ENCODE assay signal across 8 mouse cellular contexts in genomic region chr1:166000601-166001120, GRCm38 (mm10). TPM values are rescaled to one million over a fixed set of nuclear protein-coding genes. Genes with fewer than 3 reads are reported as not detected.
DNase-seq lines count a peak whose midpoint lies in the region; ATAC-seq lines count a peak whose summit lies in the region.

No protein-coding gene starts in this region.

- 15% methylated on average over 7 of the region's 7 CpGs for WGBS in heart, embryonic 15.5 days
- WGBS in stomach, embryonic 14.5 days: 21% methylated on average over 7 of the region's 7 CpGs

- no peaks in the 10 kb centered on the region for H3K36me3 ChIP-seq in heart, embryonic 15.5 days
- H3K36me3 ChIP-seq in stomach, embryonic 14.5 days (ENCODE audit: control insufficient read depth, insufficient read depth, low read length): no peaks in the 10 kb centered on the region

- peak overlapping the region; percentile 92 for H3K4me2 ChIP-seq in heart, embryonic 15.5 days
- H3K4me2 ChIP-seq in stomach, embryonic 14.5 days (replicated peaks; ENCODE audit: low read depth, low read length): peak overlapping the region; percentile 92

- H3K9me3 ChIP-seq in heart, embryonic 15.5 days (replicated peaks): no peaks in the 10 kb centered on the region
- H3K9me3 ChIP-seq in stomach, embryonic 14.5 days (ENCODE audit: control insufficient read depth, low read depth, low read length): no peaks in the 10 kb centered on the region

- no peak for ATAC-seq in cerebellum, adult (ENCODE audit: insufficient number of reproducible peaks, low FRiP score, low TSS enrichment)
- no peak for ATAC-seq in heart, embryonic 15.5 days (replicated peaks; ENCODE audit: insufficient number of reproducible peaks, insufficient read depth, low FRiP score, low read depth)
- no peak for ATAC-seq in stomach, embryonic 14.5 days (ENCODE audit: insufficient number of reproducible peaks, insufficient read depth, low FRiP score, low read depth)

- H3K4me1 ChIP-seq in heart, embryonic 15.5 days (replicated peaks): peaks cover 32% of the 10 kb centered on the region
- peaks cover 8% of the 10 kb centered on the region; the same call in 1 of the 2 replicates for H3K4me1 ChIP-seq in stomach, embryonic 14.5 days (ENCODE audit: control insufficient read depth, insufficient read depth, low read length)

- no peaks in the 10 kb centered on the region for H3K27me3 ChIP-seq in heart, embryonic 15.5 days
- H3K27me3 ChIP-seq in stomach, embryonic 14.5 days (ENCODE audit: control insufficient read depth, insufficient read depth, low read length): no peaks in the 10 kb centered on the region

- peak overlapping the region; percentile 94 for H3K4me3 ChIP-seq in heart, embryonic 15.5 days
- H3K4me3 ChIP-seq in stomach, embryonic 14.5 days (ENCODE audit: low read depth, low read length): peak overlapping the region; percentile 90; the same call in 1 of the 2 replicates

- peak; percentile 22 to 39 for DNase-seq in cerebellum, postnatal 10 days
- peak; percentile 64 for DNase-seq in CD4-positive, CD25-positive, alpha-beta regulatory T cell, adult 2 months (ENCODE audit: low read depth, low spot score)
- peak; percentile 9 to 40 for DNase-seq in cerebellum, postnatal 14 days
- DNase-seq in layer of hippocampus, adult 9-11 months: peak; percentile 18
- peak; percentile 29 for DNase-seq in mesoderm, embryonic 11.5 days (ENCODE audit: low read depth, low spot score)

- H3K27ac ChIP-seq in heart, embryonic 15.5 days: peak overlapping the region; percentile 93
- peak overlapping the region; percentile 90; the same call in 1 of the 2 replicates for H3K27ac ChIP-seq in stomach, embryonic 14.5 days (ENCODE audit: low read length)

- H3K9ac ChIP-seq in heart, embryonic 15.5 days: peak overlapping the region; percentile 98; the same call in 1 of the 2 replicates
- H3K9ac ChIP-seq in stomach, embryonic 14.5 days (replicated peaks; ENCODE audit: low read depth, low read length): 0 out of 2 replicates have a peak overlapping the region, but pooled peaks have one; percentile 95

RNA-seq across cellular contexts. Expression of gene Pou2f1, which starts 1.8 kb away (rescaled TPM):
- polyA plus RNA-seq in heart, embryonic 15.5 days (2015; fragmentation: Nextera tagmentation; extraction: Ambion mirVana): 8.4 and 11.4 TPM in 2 replicates
- 20.3 and 21.6 TPM in 2 replicates for polyA plus RNA-seq in stomach, embryonic 14.5 days (2014; fragmentation: Nextera tagmentation; extraction: Ambion mirVana)
